Mouse (Mus musculus): ENCODE data around the gene Naf1. TPM values are rescaled to one million over a fixed set of nuclear protein-coding genes. Genes with fewer than 3 reads are reported as not detected.

Naf1 gene
- total and polyA plus RNA-seq, 2 experiments from 2014 or later: 0.73 to 1.4 TPM

DNA sequence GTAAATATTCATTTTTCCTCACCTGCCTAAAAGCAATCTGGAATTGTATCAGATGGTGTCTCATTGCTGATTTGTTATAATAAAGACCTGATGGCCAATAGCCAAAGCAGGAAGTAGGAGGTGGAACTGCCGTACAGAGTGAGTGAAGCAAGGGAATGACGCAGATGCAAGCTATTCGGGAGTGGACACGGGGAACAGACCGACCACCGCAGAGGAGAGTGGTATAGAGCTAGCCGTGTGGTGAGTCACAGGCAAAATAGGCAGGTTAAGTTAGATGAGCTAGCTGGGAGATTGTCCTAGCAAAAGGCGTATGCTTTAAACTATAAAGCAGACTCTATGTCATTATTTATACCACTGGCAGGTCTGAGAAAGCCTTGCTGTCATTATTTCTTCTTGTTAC is 46.1 kb downstream of the Naf1 start:
- Histone ChIP-seq H3K4me1 (ENCODE audit: control insufficient read depth, insufficient read depth) (peaks cover 14% of the 10 kb centered on the region), H3K27ac (ENCODE audit: low read depth) (no peak overlapping the region), H3K4me3 (ENCODE audit: low read depth, low read length) (no peak overlapping the region), H3K4me2 (ENCODE audit: low read depth, low read length) (no peak overlapping the region), H3K27me3 (ENCODE audit: control insufficient read depth, insufficient read depth, low read length) (no peaks in the 10 kb centered on the region), H3K9me3 (replicated peaks; ENCODE audit: control insufficient read depth, low read length) (no peaks in the 10 kb centered on the region), H3K36me3 (replicated peaks; ENCODE audit: control insufficient read depth, insufficient read depth, low read length) (no peaks in the 10 kb centered on the region), H3K9ac (replicated peaks; ENCODE audit: low read depth, low read length) (0 out of 2 replicates have a peak overlapping the region, but pooled peaks have one; percentile 10)
- WGBS: 70% methylated on average over 8 of the region's 8 CpGs
- no peak for TF ChIP-seq CTCF (IDR thresholded peaks at IDR 0.05; ENCODE audit: low read depth)
- TF ChIP-seq EP300 (IDR thresholded peaks at IDR 0.05; ENCODE audit: low read depth): no peak
- DNase-seq (ENCODE audit: low spot score) (no peak), ATAC-seq (ENCODE audit: insufficient read depth, low read depth) (no peak)

GRCm38 (mm10) chr8:66910684-66911083 is 50.7 kb downstream of the Naf1 start:
- WGBS: 13% methylated on average over 6 of the region's 6 CpGs
- peak overlapping the region; percentile 50 for H3K4me2 ChIP-seq (ENCODE audit: low read depth, low read length)
- H3K27ac ChIP-seq (ENCODE audit: low read depth): peak overlapping the region; percentile 48; the same call in 1 of the 2 replicates
- H3K4me1 ChIP-seq (ENCODE audit: control insufficient read depth, insufficient read depth): peaks cover 4% of the 10 kb centered on the region
- ATAC-seq (ENCODE audit: insufficient read depth, low read depth): no peak
- H3K27me3 ChIP-seq (ENCODE audit: control insufficient read depth, insufficient read depth, low read length): no peaks in the 10 kb centered on the region
- peak; percentile 22 for DNase-seq (ENCODE audit: low spot score)
- no peak for TF ChIP-seq CTCF (IDR thresholded peaks at IDR 0.05; ENCODE audit: low read depth)
- no peak for TF ChIP-seq EP300 (IDR thresholded peaks at IDR 0.05; ENCODE audit: low read depth)
- H3K4me3 ChIP-seq (ENCODE audit: low read depth, low read length): peak overlapping the region; percentile 21; the same call in 1 of the 2 replicates
- peak overlapping the region; percentile 29; the same call in 1 of the 2 replicates for H3K9ac ChIP-seq (replicated peaks; ENCODE audit: low read depth, low read length)
- H3K9me3 ChIP-seq (replicated peaks; ENCODE audit: control insufficient read depth, low read length): no peaks in the 10 kb centered on the region
- H3K36me3 ChIP-seq (replicated peaks; ENCODE audit: control insufficient read depth, insufficient read depth, low read length): no peaks in the 10 kb centered on the region

GRCm38 (mm10) chr8:66913616-66914536 is 53.9 kb downstream of the Naf1 start:
- H3K4me3 ChIP-seq (ENCODE audit: low read depth, low read length): no peak overlapping the region
- no peaks in the 10 kb centered on the region for H3K9me3 ChIP-seq (replicated peaks; ENCODE audit: control insufficient read depth, low read length)
- ATAC-seq (ENCODE audit: insufficient read depth, low read depth) (no peak), DNase-seq (ENCODE audit: low spot score) (no peak)
- WGBS: 60% methylated on average over 14 of the region's 14 CpGs
- no peak overlapping the region for H3K9ac ChIP-seq (replicated peaks; ENCODE audit: low read depth, low read length)
- peak; percentile 25 for TF ChIP-seq CTCF (IDR thresholded peaks at IDR 0.05; ENCODE audit: low read depth)
- no peak for TF ChIP-seq EP300 (IDR thresholded peaks at IDR 0.05; ENCODE audit: low read depth)
- H3K27ac ChIP-seq (ENCODE audit: low read depth): no peak overlapping the region
- H3K4me2 ChIP-seq (ENCODE audit: low read depth, low read length): no peak overlapping the region
- no peaks in the 10 kb centered on the region; the same call in 1 of the 2 replicates for H3K4me1 ChIP-seq (ENCODE audit: control insufficient read depth, insufficient read depth)
- H3K36me3 ChIP-seq (replicated peaks; ENCODE audit: control insufficient read depth, insufficient read depth, low read length): no peaks in the 10 kb centered on the region
- no peaks in the 10 kb centered on the region for H3K27me3 ChIP-seq (ENCODE audit: control insufficient read depth, insufficient read depth, low read length)

DNA sequence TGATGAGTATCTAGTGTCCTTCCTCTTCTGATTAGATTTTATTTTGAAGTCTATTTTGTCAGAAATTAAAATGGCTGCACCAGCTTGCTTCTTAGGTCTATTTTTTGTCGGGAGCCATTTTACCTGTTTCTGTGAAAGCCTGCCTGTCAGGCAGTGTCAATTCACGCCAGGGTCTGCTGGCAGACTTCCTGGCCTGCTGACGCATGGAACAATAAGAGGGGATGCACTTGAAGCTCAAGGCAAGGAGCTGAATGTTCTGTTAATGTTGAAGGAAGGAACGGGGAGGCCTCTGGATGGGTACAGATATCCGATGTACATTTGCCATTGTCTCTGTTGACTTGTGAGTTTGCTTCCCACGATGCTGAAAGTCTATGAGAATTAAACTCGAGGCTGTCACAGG is 56.0 kb downstream of the Naf1 start:
- WGBS: 35% methylated on average over 7 of the region's 7 CpGs
- Histone ChIP-seq H3K9me3 (replicated peaks; ENCODE audit: control insufficient read depth, low read length) (no peaks in the 10 kb centered on the region), H3K4me1 (ENCODE audit: control insufficient read depth, insufficient read depth) (no peaks in the 10 kb centered on the region), H3K9ac (replicated peaks; ENCODE audit: low read depth, low read length) (no peak overlapping the region), H3K4me3 (ENCODE audit: low read depth, low read length) (no peak overlapping the region), H3K4me2 (ENCODE audit: low read depth, low read length) (no peak overlapping the region), H3K27ac (ENCODE audit: low read depth) (no peak overlapping the region), H3K36me3 (replicated peaks; ENCODE audit: control insufficient read depth, insufficient read depth, low read length) (no peaks in the 10 kb centered on the region), H3K27me3 (ENCODE audit: control insufficient read depth, insufficient read depth, low read length) (no peaks in the 10 kb centered on the region)
- DNase-seq (ENCODE audit: low spot score): no peak
- no peak for TF ChIP-seq CTCF (IDR thresholded peaks at IDR 0.05; ENCODE audit: low read depth)
- no peak for TF ChIP-seq EP300 (IDR thresholded peaks at IDR 0.05; ENCODE audit: low read depth)
- no peak for ATAC-seq (ENCODE audit: insufficient read depth, low read depth)

DNA sequence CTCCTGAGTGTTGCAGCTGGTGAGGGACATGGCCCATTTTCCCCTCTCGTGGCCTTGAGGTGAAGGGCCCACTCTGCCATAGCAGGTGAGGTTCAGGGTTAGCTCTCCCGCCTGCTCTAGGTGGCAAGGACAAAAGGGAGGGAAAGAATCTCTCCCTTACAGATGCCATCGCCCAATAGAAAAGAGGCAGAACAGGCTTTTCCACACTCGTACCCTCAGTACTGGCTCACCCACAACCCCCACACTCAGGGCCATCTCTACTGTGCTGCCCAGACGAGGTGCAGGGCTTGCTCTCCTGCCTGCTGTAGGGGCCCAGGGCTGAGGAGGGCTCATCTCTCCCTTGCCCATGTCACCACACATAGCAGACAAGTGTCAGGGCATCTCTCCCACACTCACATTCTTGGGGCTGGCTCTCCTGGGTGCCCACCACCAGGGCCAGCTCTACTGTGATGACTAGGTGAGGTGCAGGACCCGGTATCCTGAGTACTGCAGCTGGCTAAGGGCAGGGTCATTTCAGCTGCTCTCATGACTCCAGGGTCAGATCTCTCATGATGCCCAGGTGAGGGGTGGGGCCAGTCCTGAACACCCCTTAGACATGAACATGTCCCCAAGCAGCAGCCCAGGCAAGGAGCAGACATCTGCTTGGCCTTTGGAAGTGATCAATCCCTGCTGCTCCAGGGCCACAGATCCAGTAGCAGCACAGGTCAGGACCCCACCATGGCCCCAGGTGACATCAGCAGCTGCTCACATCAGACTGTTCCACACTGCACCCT is 57.9 kb downstream of the Naf1 start:
- DNase-seq (ENCODE audit: low spot score) (no peak), ATAC-seq (ENCODE audit: insufficient read depth, low read depth) (no peak)
- H3K9ac ChIP-seq (replicated peaks; ENCODE audit: low read depth, low read length): no peak overlapping the region
- H3K4me2 ChIP-seq (ENCODE audit: low read depth, low read length): no peak overlapping the region
- no peaks in the 10 kb centered on the region for H3K4me1 ChIP-seq (ENCODE audit: control insufficient read depth, insufficient read depth)
- no peaks in the 10 kb centered on the region for H3K27me3 ChIP-seq (ENCODE audit: control insufficient read depth, insufficient read depth, low read length)
- no peak for TF ChIP-seq EP300 (IDR thresholded peaks at IDR 0.05; ENCODE audit: low read depth)
- TF ChIP-seq CTCF (IDR thresholded peaks at IDR 0.05; ENCODE audit: low read depth): no peak
- no peak overlapping the region for H3K4me3 ChIP-seq (ENCODE audit: low read depth, low read length)
- 65% methylated on average over 6 of the region's 6 CpGs for WGBS
- H3K9me3 ChIP-seq (replicated peaks; ENCODE audit: control insufficient read depth, low read length): no peaks in the 10 kb centered on the region
- no peaks in the 10 kb centered on the region for H3K36me3 ChIP-seq (replicated peaks; ENCODE audit: control insufficient read depth, insufficient read depth, low read length)
- H3K27ac ChIP-seq (ENCODE audit: low read depth): no peak overlapping the region
